In the genomic region with DNA sequence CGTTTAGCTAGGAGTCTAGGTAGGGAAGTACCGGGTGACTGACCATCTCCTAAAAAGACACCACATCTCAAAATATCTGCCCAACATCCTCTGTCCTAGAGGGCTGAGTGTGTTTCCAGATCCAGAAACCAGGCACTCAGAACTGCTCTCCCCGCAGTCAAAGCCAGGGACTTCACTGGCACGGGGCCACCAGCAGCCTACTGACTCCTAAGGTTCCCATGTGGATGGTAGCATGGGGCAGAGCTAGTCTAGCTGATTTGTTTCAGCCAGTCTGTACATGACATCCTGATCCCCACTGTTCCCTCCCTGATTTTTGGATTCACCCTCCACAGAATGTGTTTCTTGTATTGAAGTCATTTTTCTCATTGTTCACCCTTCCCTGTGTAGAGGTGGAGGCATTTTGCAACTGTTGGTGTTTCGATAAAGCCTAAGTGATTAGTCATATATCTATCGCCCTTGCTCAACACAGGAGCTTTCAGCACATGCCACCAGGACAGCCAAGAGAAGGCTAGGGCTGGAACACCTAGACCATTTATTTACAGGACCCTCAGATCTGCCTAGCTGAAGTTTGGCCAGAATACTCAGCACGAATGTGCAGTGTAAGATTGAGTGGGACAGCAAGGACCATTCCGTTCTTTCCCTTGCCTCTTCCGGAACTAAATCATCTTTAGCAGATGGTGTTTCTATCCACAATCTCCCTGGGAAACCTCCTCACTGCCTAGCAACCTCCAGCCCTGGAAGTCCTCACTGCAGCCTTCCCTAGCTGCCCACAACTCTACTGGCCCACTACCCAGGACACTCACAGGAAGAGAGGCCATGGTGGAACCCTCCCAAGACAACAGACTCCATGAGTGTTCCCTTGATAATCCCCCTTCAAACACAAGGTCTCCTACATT, we compare ENCODE assay signal across 8 mouse cellular contexts.
A peak's percentile ranks its signal among the peaks of the same experiment; 100 is the strongest.
DNase-seq lines count a peak whose midpoint lies in the region.

No protein-coding gene starts in this region.

- peak; percentile 47 for DNase-seq in layer of hippocampus, adult 11-12 months (ENCODE audit: low spot score)
- DNase-seq in layer of hippocampus, adult 9-10 months (ENCODE audit: low spot score) = no peak
- peak; percentile 77 for DNase-seq in brain, adult 2 months (ENCODE audit: low read depth, low spot score)
- DNase-seq in cerebellum, postnatal 25 days = peak; percentile 72 to 81
- DNase-seq in lung, postnatal 10 days = peak; percentile 41
- DNase-seq in urinary bladder, postnatal 4 days (ENCODE audit: low spot score in 2 of 2) = no peak
- no peak for DNase-seq in embryo, embryonic 11 days
- DNase-seq in B cell, adult 2 months = no peak

Comparison
In these comparisons a context has a peak if more than half of its experiments do, and no peak if none do; other contexts are left out.
1. DNase-seq: peak in layer of hippocampus, adult 11-12 months (single experiment), brain, adult 2 months (single experiment), cerebellum, postnatal 25 days (2 of 2) and lung, postnatal 10 days (single experiment); none in layer of hippocampus, adult 9-10 months (single experiment), urinary bladder, postnatal 4 days (0 of 2), embryo, embryonic 11 days (single experiment) and B cell, adult 2 months (0 of 2).